Mouse (Mus musculus): ENCODE results near the gene Zscan21. TPM values are rescaled to one million over a fixed set of nuclear protein-coding genes. Genes with fewer than 3 reads are reported as not detected.

Zscan21 gene
- total RNA-seq (2017), result 17.3 and 18.4 TPM in 2 replicates

- peak; percentile 98 to 100 for ATAC-seq (replicated peaks in 1 of 2; ENCODE audit: insufficient read depth in 1 of 2, low FRiP score in 2 of 2, low TSS enrichment in 1 of 2, low read depth in 1 of 2, poor library complexity in 2 of 2, severe bottlenecking in 2 of 2)
These were observed at the start of gene Zscan21 for GRCm38 (mm10) chr5:138116255-138117198. TSS of gene Zscan21 (plus strand) at chr5:138116903.

- ATAC-seq (replicated peaks in 1 of 2; ENCODE audit: insufficient read depth in 1 of 2, low FRiP score in 2 of 2, low TSS enrichment in 1 of 2, low read depth in 1 of 2, poor library complexity in 2 of 2, severe bottlenecking in 2 of 2), result no peak
These were observed 42.9 kb upstream of the Zscan21 start for GRCm38 (mm10) chr5:138073803-138074202.

GRCm38 (mm10) chr5:138075684-138076083, 41.0 kb upstream of the Zscan21 start:
- no peak for ATAC-seq (replicated peaks in 1 of 2; ENCODE audit: insufficient read depth in 1 of 2, low FRiP score in 2 of 2, low TSS enrichment in 1 of 2, low read depth in 1 of 2, poor library complexity in 2 of 2, severe bottlenecking in 2 of 2)

- ATAC-seq (replicated peaks in 1 of 2; ENCODE audit: insufficient read depth in 1 of 2, low FRiP score in 2 of 2, low TSS enrichment in 1 of 2, low read depth in 1 of 2, poor library complexity in 2 of 2, severe bottlenecking in 2 of 2), result no peak
These were observed 40.6 kb upstream of the Zscan21 start for GRCm38 (mm10) chr5:138076148-138076547.

GRCm38 (mm10) chr5:138080456-138080855, 36.2 kb upstream of the Zscan21 start:
- no peak for ATAC-seq (replicated peaks in 1 of 2; ENCODE audit: insufficient read depth in 1 of 2, low FRiP score in 2 of 2, low TSS enrichment in 1 of 2, low read depth in 1 of 2, poor library complexity in 2 of 2, severe bottlenecking in 2 of 2)

- ATAC-seq (replicated peaks in 1 of 2; ENCODE audit: insufficient read depth in 1 of 2, low FRiP score in 2 of 2, low TSS enrichment in 1 of 2, low read depth in 1 of 2, poor library complexity in 2 of 2, severe bottlenecking in 2 of 2), result no peak
These were observed 35.3 kb upstream of the Zscan21 start for GRCm38 (mm10) chr5:138081446-138081845.

GRCm38 (mm10) chr5:138083318-138083900, 33.3 kb upstream of the Zscan21 start:
- no peak for ATAC-seq (replicated peaks in 1 of 2; ENCODE audit: insufficient read depth in 1 of 2, low FRiP score in 2 of 2, low TSS enrichment in 1 of 2, low read depth in 1 of 2, poor library complexity in 2 of 2, severe bottlenecking in 2 of 2)

GRCm38 (mm10) chr5:138083936-138084335, 32.8 kb upstream of the Zscan21 start:
- no peak for ATAC-seq (replicated peaks in 1 of 2; ENCODE audit: insufficient read depth in 1 of 2, low FRiP score in 2 of 2, low TSS enrichment in 1 of 2, low read depth in 1 of 2, poor library complexity in 2 of 2, severe bottlenecking in 2 of 2)

GRCm38 (mm10) chr5:138084507-138084906, 32.2 kb upstream of the Zscan21 start:
- ATAC-seq (replicated peaks in 1 of 2; ENCODE audit: insufficient read depth in 1 of 2, low FRiP score in 2 of 2, low TSS enrichment in 1 of 2, low read depth in 1 of 2, poor library complexity in 2 of 2, severe bottlenecking in 2 of 2), result peak in 1 of 2 experiments; percentile 27; a peak in 1 of 4 replicates

- peak; percentile 97 to 99 for ATAC-seq (replicated peaks in 1 of 2; ENCODE audit: insufficient read depth in 1 of 2, low FRiP score in 2 of 2, low TSS enrichment in 1 of 2, low read depth in 1 of 2, poor library complexity in 2 of 2, severe bottlenecking in 2 of 2)
These were observed 31.7 kb upstream of the Zscan21 start, which contains the start of gene Zkscan1 for GRCm38 (mm10) chr5:138084996-138085395. TSS of gene Zkscan1 (plus strand) at chr5:138085084.

GRCm38 (mm10) chr5:138085421-138085911, 31.2 kb upstream of the Zscan21 start:
- ATAC-seq (replicated peaks in 1 of 2; ENCODE audit: insufficient read depth in 1 of 2, low FRiP score in 2 of 2, low TSS enrichment in 1 of 2, low read depth in 1 of 2, poor library complexity in 2 of 2, severe bottlenecking in 2 of 2), result peak; percentile 8 to 29; a peak in 3 of 4 replicates

GRCm38 (mm10) chr5:138086842-138087241, 29.9 kb upstream of the Zscan21 start:
- ATAC-seq (replicated peaks in 1 of 2; ENCODE audit: insufficient read depth in 1 of 2, low FRiP score in 2 of 2, low TSS enrichment in 1 of 2, low read depth in 1 of 2, poor library complexity in 2 of 2, severe bottlenecking in 2 of 2), result no peak

- ATAC-seq (replicated peaks in 1 of 2; ENCODE audit: insufficient read depth in 1 of 2, low FRiP score in 2 of 2, low TSS enrichment in 1 of 2, low read depth in 1 of 2, poor library complexity in 2 of 2, severe bottlenecking in 2 of 2), result no peak
These were observed 28.3 kb upstream of the Zscan21 start for GRCm38 (mm10) chr5:138088366-138088765.

GRCm38 (mm10) chr5:138089108-138089551, 27.6 kb upstream of the Zscan21 start:
- no peak for ATAC-seq (replicated peaks in 1 of 2; ENCODE audit: insufficient read depth in 1 of 2, low FRiP score in 2 of 2, low TSS enrichment in 1 of 2, low read depth in 1 of 2, poor library complexity in 2 of 2, severe bottlenecking in 2 of 2)

GRCm38 (mm10) chr5:138090271-138090670, 26.4 kb upstream of the Zscan21 start:
- no peak for ATAC-seq (replicated peaks in 1 of 2; ENCODE audit: insufficient read depth in 1 of 2, low FRiP score in 2 of 2, low TSS enrichment in 1 of 2, low read depth in 1 of 2, poor library complexity in 2 of 2, severe bottlenecking in 2 of 2)

GRCm38 (mm10) chr5:138090737-138091136, 26.0 kb upstream of the Zscan21 start:
- no peak for ATAC-seq (replicated peaks in 1 of 2; ENCODE audit: insufficient read depth in 1 of 2, low FRiP score in 2 of 2, low TSS enrichment in 1 of 2, low read depth in 1 of 2, poor library complexity in 2 of 2, severe bottlenecking in 2 of 2)

- no peak for ATAC-seq (replicated peaks in 1 of 2; ENCODE audit: insufficient read depth in 1 of 2, low FRiP score in 2 of 2, low TSS enrichment in 1 of 2, low read depth in 1 of 2, poor library complexity in 2 of 2, severe bottlenecking in 2 of 2)
These were observed 23.9 kb upstream of the Zscan21 start for GRCm38 (mm10) chr5:138092771-138093170.

GRCm38 (mm10) chr5:138094474-138094873, 22.2 kb upstream of the Zscan21 start:
- no peak for ATAC-seq (replicated peaks in 1 of 2; ENCODE audit: insufficient read depth in 1 of 2, low FRiP score in 2 of 2, low TSS enrichment in 1 of 2, low read depth in 1 of 2, poor library complexity in 2 of 2, severe bottlenecking in 2 of 2)
